Mouse (Mus musculus): ENCODE data around the gene Disc1. TPM values are rescaled to one million over a fixed set of nuclear protein-coding genes. Genes with fewer than 3 reads are reported as not detected.

The Disc1 gene
- polyA plus RNA-seq, 1 experiment from 2014 or later, result 0.83 TPM

- no peak for ATAC-seq (replicated peaks; ENCODE audit: low FRiP score, low read depth)
These were observed 167.1 kb downstream of the Disc1 start for GRCm38 (mm10) chr8:125221062-125221461.

GRCm38 (mm10) chr8:125223031-125223753, 169.2 kb downstream of the Disc1 start:
- 50% methylated on average over 10 of the region's 10 CpGs for WGBS
- no peaks in the 10 kb centered on the region for H3K9me3 ChIP-seq (replicated peaks; ENCODE audit: low read length)
- no peaks in the 10 kb centered on the region for H3K36me3 ChIP-seq (ENCODE audit: insufficient read depth, low read length)
- H3K27me3 ChIP-seq (ENCODE audit: insufficient read depth, low read length), result no peaks in the 10 kb centered on the region
- H3K27ac ChIP-seq, result no peak overlapping the region
- H3K4me2 ChIP-seq (ENCODE audit: low read length), result no peak overlapping the region
- no peak for ATAC-seq (replicated peaks; ENCODE audit: low FRiP score, low read depth)
- DNase-seq (ENCODE audit: low spot score), result no peak
- TF ChIP-seq CTCF (IDR thresholded peaks at IDR 0.05; ENCODE audit: low read depth), result no peak
- H3K9ac ChIP-seq (ENCODE audit: low read depth, low read length), result no peak overlapping the region
- H3K4me1 ChIP-seq (replicated peaks; ENCODE audit: insufficient read depth, low read length), result peaks cover 29% of the 10 kb centered on the region
- no peak overlapping the region for H3K4me3 ChIP-seq (replicated peaks; ENCODE audit: low read depth, low read length)

More at GRCm38 (mm10) chr8:125221062-125221461, 167.1 kb downstream of the Disc1 start:
- H3K4me3 ChIP-seq (replicated peaks; ENCODE audit: low read depth, low read length), result no peak overlapping the region
- no peak for TF ChIP-seq CTCF (IDR thresholded peaks at IDR 0.05; ENCODE audit: low read depth)
- H3K27ac ChIP-seq, result no peak overlapping the region
- no peaks in the 10 kb centered on the region for H3K27me3 ChIP-seq (ENCODE audit: insufficient read depth, low read length)
- no peak for DNase-seq (ENCODE audit: low spot score)
- H3K9ac ChIP-seq (ENCODE audit: low read depth, low read length), result no peak overlapping the region
- no peaks in the 10 kb centered on the region for H3K36me3 ChIP-seq (ENCODE audit: insufficient read depth, low read length)
- WGBS, result 86% methylated on average over 4 of the region's 4 CpGs
- no peaks in the 10 kb centered on the region for H3K9me3 ChIP-seq (replicated peaks; ENCODE audit: low read length)
- H3K4me2 ChIP-seq (ENCODE audit: low read length), result no peak overlapping the region
- H3K4me1 ChIP-seq (replicated peaks; ENCODE audit: insufficient read depth, low read length), result peaks cover 17% of the 10 kb centered on the region

- Histone ChIP-seq H3K9ac (ENCODE audit: low read depth, low read length) (no peak overlapping the region), H3K9me3 (replicated peaks; ENCODE audit: low read length) (no peaks in the 10 kb centered on the region), H3K4me3 (replicated peaks; ENCODE audit: low read depth, low read length) (no peak overlapping the region), H3K36me3 (ENCODE audit: insufficient read depth, low read length) (no peaks in the 10 kb centered on the region), H3K4me2 (ENCODE audit: low read length) (no peak overlapping the region), H3K27ac (0 out of 2 replicates have a peak overlapping the region, but pooled peaks have one; percentile 21), H3K27me3 (ENCODE audit: insufficient read depth, low read length) (no peaks in the 10 kb centered on the region), H3K4me1 (replicated peaks; ENCODE audit: insufficient read depth, low read length) (peaks cover 29% of the 10 kb centered on the region)
- 29% methylated on average over 6 of the region's 6 CpGs for WGBS
- no peak for TF ChIP-seq CTCF (IDR thresholded peaks at IDR 0.05; ENCODE audit: low read depth)
- ATAC-seq (replicated peaks; ENCODE audit: low FRiP score, low read depth) (no peak; the same call in 1 of the 2 replicates), DNase-seq (ENCODE audit: low spot score) (peak; percentile 59)
These were observed 170.3 kb downstream of the Disc1 start for GRCm38 (mm10) chr8:125224271-125224699.

- H3K4me1 ChIP-seq (replicated peaks; ENCODE audit: insufficient read depth, low read length), result peaks cover 29% of the 10 kb centered on the region
- H3K4me2 ChIP-seq (ENCODE audit: low read length), result no peak overlapping the region
- H3K27ac ChIP-seq, result no peak overlapping the region
- WGBS, result 65% methylated on average over 9 of the region's 9 CpGs
- ATAC-seq (replicated peaks; ENCODE audit: low FRiP score, low read depth) (no peak), DNase-seq (ENCODE audit: low spot score) (no peak)
- no peak overlapping the region for H3K4me3 ChIP-seq (replicated peaks; ENCODE audit: low read depth, low read length)
- no peaks in the 10 kb centered on the region for H3K27me3 ChIP-seq (ENCODE audit: insufficient read depth, low read length)
- no peak for TF ChIP-seq CTCF (IDR thresholded peaks at IDR 0.05; ENCODE audit: low read depth)
- H3K36me3 ChIP-seq (ENCODE audit: insufficient read depth, low read length), result no peaks in the 10 kb centered on the region
- no peak overlapping the region for H3K9ac ChIP-seq (ENCODE audit: low read depth, low read length)
- H3K9me3 ChIP-seq (replicated peaks; ENCODE audit: low read length), result no peaks in the 10 kb centered on the region
These were observed 171.3 kb downstream of the Disc1 start for GRCm38 (mm10) chr8:125225266-125225665.

GRCm38 (mm10) chr8:125226989-125227624, 173.1 kb downstream of the Disc1 start:
- TF ChIP-seq CTCF (IDR thresholded peaks at IDR 0.05; ENCODE audit: low read depth), result 0 out of 2 replicates have a peak, but pooled peaks have one; percentile 8
- no peak overlapping the region for H3K4me3 ChIP-seq (replicated peaks; ENCODE audit: low read depth, low read length)
- H3K27me3 ChIP-seq (ENCODE audit: insufficient read depth, low read length), result no peaks in the 10 kb centered on the region
- no peaks in the 10 kb centered on the region for H3K9me3 ChIP-seq (replicated peaks; ENCODE audit: low read length)
- H3K4me2 ChIP-seq (ENCODE audit: low read length), result no peak overlapping the region
- DNase-seq (ENCODE audit: low spot score) (peak; percentile 63), ATAC-seq (replicated peaks; ENCODE audit: low FRiP score, low read depth) (0 out of 2 replicates have a peak, but pooled peaks have one; percentile 17)
- no peak overlapping the region; the same call in 1 of the 2 replicates for H3K27ac ChIP-seq
- no peaks in the 10 kb centered on the region for H3K36me3 ChIP-seq (ENCODE audit: insufficient read depth, low read length)
- no peak overlapping the region for H3K9ac ChIP-seq (ENCODE audit: low read depth, low read length)
- peaks cover 29% of the 10 kb centered on the region for H3K4me1 ChIP-seq (replicated peaks; ENCODE audit: insufficient read depth, low read length)
- 40% methylated on average over 14 of the region's 14 CpGs for WGBS

- H3K27ac ChIP-seq, result no peak overlapping the region
- H3K4me1 ChIP-seq (replicated peaks; ENCODE audit: insufficient read depth, low read length), result peaks cover 12% of the 10 kb centered on the region
- no peak for TF ChIP-seq CTCF (IDR thresholded peaks at IDR 0.05; ENCODE audit: low read depth)
- no peaks in the 10 kb centered on the region for H3K9me3 ChIP-seq (replicated peaks; ENCODE audit: low read length)
- no peaks in the 10 kb centered on the region for H3K36me3 ChIP-seq (ENCODE audit: insufficient read depth, low read length)
- WGBS, result 84% methylated on average over 5 of the region's 5 CpGs
- no peak overlapping the region for H3K9ac ChIP-seq (ENCODE audit: low read depth, low read length)
- H3K27me3 ChIP-seq (ENCODE audit: insufficient read depth, low read length), result no peaks in the 10 kb centered on the region
- DNase-seq (ENCODE audit: low spot score) (no peak), ATAC-seq (replicated peaks; ENCODE audit: low FRiP score, low read depth) (no peak)
- H3K4me3 ChIP-seq (replicated peaks; ENCODE audit: low read depth, low read length), result no peak overlapping the region
- H3K4me2 ChIP-seq (ENCODE audit: low read length), result no peak overlapping the region
These were observed 176.6 kb downstream of the Disc1 start for GRCm38 (mm10) chr8:125230526-125231131.

Measured in kidney, postnatal 0 days (tissue).